Mouse (Mus musculus) small intestine, adult 2 months (tissue): ENCODE measurements around the gene Phactr3. TPM values are rescaled to one million over a fixed set of nuclear protein-coding genes. Genes with fewer than 3 reads are reported as not detected.

ENCODE experiments used
- H3K27ac ChIP-seq: fragments of 200-500 bp; 2 replicates; pipeline ENCODE4 v1.5.1; 2012; ENCODE audit warnings: low read depth, low read length, control low read depth, inconsistent platforms; ENCODE audit not compliant: insufficient read depth
- H3K27me3 ChIP-seq: fragments of 200-500 bp; 2 replicates; pipeline ENCODE4 v1.6.1; 2012; ENCODE audit warnings: mild to moderate bottlenecking, moderate library complexity, low read length, inconsistent platforms; ENCODE audit not compliant: control insufficient read depth, insufficient read depth
- H3K36me3 ChIP-seq: fragments of 200-500 bp; 2 replicates; pipeline ENCODE4 v1.6.1; 2012; ENCODE audit warnings: mild to moderate bottlenecking, low read length, control low read depth, inconsistent platforms; ENCODE audit not compliant: control insufficient read depth, insufficient read depth
- H3K4me1 ChIP-seq: fragments of 200-500 bp; 2 replicates; pipeline ENCODE4 v1.6.1; 2012; ENCODE audit warnings: low read length, inconsistent platforms, mixed read lengths; ENCODE audit not compliant: control insufficient read depth, insufficient read depth, insufficient read length
- H3K4me3 ChIP-seq: fragments of 200-500 bp; 2 replicates; pipeline ENCODE4 v1.5.1; 2012; ENCODE audit warnings: low read depth, mild to moderate bottlenecking, control low read depth, inconsistent platforms, low read length, moderate library complexity
- CTCF ChIP-seq: fragments of 200-500 bp; IDR thresholded peaks from 2 replicates; pipeline ENCODE4 v1.5.1; 2012; ENCODE audit warnings: low read depth, mild to moderate bottlenecking, control low read depth, inconsistent platforms, low read length, moderate library complexity, mixed read lengths; ENCODE audit not compliant: insufficient replicate concordance, insufficient read length; ENCODE audit errors: extremely low read depth
- POLR2A ChIP-seq: fragments of 200-500 bp; IDR thresholded peaks from 2 replicates; pipeline ENCODE4 v1.6.1; 2012; ENCODE audit warnings: low read depth, mild to moderate bottlenecking, control low read depth, inconsistent platforms, low read length, moderate library complexity
- WGBS: fragments of 180-500 bp; shearing (Covaris S2); methylation state at CpG from one replicate; pipeline ENCODE4 v1.1.7; 2018; 5-methylcytosine and 5-hydroxymethylcytosine counted together
- polyA plus RNA-seq: library from polyadenylated mRNA; depleted of rRNA; stranded (reverse); fragments of >200 nt; gene quantifications from 2 replicates; pipeline ENCODE4 v1.2.3, GENCODE M21; 2012

Gene Phactr3
- polyA plus RNA-seq, 1 experiment = 0.10 TPM

- H3K27ac ChIP-seq = no peak overlapping the region
Measured at GRCm38 (mm10) chr2:178214531-178214930, 95.8 kb downstream of the Phactr3 start.

DNA sequence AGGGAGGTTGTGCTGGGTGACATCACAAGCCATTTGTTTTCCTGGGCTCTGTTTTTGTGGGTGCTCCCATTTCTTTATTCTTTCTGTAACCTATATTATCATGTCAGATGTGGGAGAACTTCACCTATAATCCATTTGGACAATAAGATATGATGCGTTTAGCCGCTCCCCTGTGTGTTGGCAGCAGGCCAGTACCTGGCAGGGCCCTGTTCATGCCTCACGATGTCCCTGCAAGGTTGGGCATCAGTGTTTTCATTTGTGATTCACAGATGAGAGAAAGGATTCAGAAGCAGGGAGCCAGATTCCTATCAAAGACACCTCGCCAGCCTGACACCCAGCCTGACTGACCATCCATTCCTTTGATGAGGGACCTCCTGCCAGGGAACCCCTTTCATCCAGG, 99.7 kb downstream of the Phactr3 start:
- 39% methylated on average over 4 of the region's 4 CpGs for WGBS

More at GRCm38 (mm10) chr2:178214531-178214930, 95.8 kb downstream of the Phactr3 start:
- no peak for TF ChIP-seq POLR2A
- no peak for TF ChIP-seq CTCF
- no peaks in the 10 kb centered on the region for H3K27me3 ChIP-seq
- H3K4me3 ChIP-seq = no peak overlapping the region
- no peaks in the 10 kb centered on the region for H3K4me1 ChIP-seq
- WGBS = 78% methylated on average over 1 of the region's 1 CpGs
- no peaks in the 10 kb centered on the region for H3K36me3 ChIP-seq

GRCm38 (mm10) chr2:178219454-178220147, 100.8 kb downstream of the Phactr3 start:
- no peaks in the 10 kb centered on the region for H3K4me1 ChIP-seq
- no peaks in the 10 kb centered on the region for H3K27me3 ChIP-seq
- TF ChIP-seq CTCF (no peak), POLR2A (no peak)
- H3K4me3 ChIP-seq = no peak overlapping the region
- no peak overlapping the region for H3K27ac ChIP-seq
- WGBS = 62% methylated on average over 5 of the region's 5 CpGs
- H3K36me3 ChIP-seq = no peaks in the 10 kb centered on the region

More for the DNA sequence above, 99.7 kb downstream of the Phactr3 start:
- H3K27me3 ChIP-seq = no peaks in the 10 kb centered on the region
- H3K4me1 ChIP-seq = no peaks in the 10 kb centered on the region
- no peak overlapping the region for H3K4me3 ChIP-seq
- H3K27ac ChIP-seq = no peak overlapping the region
- TF ChIP-seq POLR2A (no peak), CTCF (no peak)
- no peaks in the 10 kb centered on the region for H3K36me3 ChIP-seq

DNA sequence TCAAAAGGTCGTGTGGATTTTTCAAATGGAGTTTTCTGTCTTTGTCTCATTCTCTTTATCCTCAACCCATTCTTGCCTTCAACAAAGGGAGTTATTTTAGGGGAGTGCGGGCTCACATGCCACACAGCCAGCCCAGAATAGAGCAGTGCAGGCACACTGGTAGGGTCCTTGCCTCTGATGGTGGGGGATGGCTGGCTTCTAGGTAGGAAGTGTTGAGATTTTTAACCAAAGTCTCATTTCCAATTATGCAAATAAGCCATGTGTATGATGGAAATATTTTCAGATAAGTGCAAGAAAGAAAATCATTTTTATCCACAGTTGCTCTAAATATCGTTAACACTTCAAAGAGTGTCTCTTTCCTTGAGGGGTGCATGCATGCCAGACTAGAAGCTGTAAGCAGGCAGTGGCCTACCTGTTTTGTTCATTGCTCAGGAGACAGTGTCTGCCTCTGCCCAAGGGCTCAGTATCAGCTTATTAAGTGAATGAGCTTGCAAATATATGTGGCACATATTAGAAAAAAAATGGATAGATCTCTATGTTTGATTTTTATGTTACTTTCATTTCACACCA, 101.5 kb downstream of the Phactr3 start:
- Histone ChIP-seq H3K27ac (no peak overlapping the region), H3K4me3 (no peak overlapping the region), H3K36me3 (no peaks in the 10 kb centered on the region), H3K27me3 (no peaks in the 10 kb centered on the region), H3K4me1 (no peaks in the 10 kb centered on the region)
- WGBS = 85% methylated on average over 3 of the region's 3 CpGs
- TF ChIP-seq POLR2A (no peak), CTCF (no peak)

- Histone ChIP-seq H3K36me3 (no peaks in the 10 kb centered on the region), H3K27me3 (no peaks in the 10 kb centered on the region), H3K27ac (no peak overlapping the region), H3K4me1 (no peaks in the 10 kb centered on the region), H3K4me3 (no peak overlapping the region)
- TF ChIP-seq POLR2A (no peak), CTCF (no peak)
- WGBS = 87% methylated on average over 3 of the region's 3 CpGs
Measured at GRCm38 (mm10) chr2:178221003-178221402, 102.2 kb downstream of the Phactr3 start.

DNA sequence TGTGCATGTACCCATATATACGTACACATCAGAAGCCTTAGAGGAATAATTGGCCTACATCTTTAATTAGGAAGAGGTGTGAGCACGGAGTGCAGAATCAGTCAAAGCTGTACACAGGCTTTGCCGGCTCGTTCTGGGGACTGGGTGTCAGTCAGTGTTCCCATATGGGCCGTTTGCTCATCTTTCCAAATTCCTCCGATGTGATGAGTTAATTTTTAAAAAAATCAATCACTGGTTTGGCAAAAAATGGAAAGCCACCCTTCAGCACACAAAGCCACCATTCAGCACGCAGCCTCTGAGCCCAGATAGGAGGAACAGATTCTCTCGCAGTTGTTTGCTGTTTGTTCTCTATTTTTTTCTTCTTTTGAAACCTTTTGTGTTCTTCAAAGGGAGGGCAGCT, 110.5 kb downstream of the Phactr3 start:
- Histone ChIP-seq H3K27ac (no peak overlapping the region), H3K4me3 (no peak overlapping the region), H3K4me1 (no peaks in the 10 kb centered on the region), H3K27me3 (no peaks in the 10 kb centered on the region), H3K36me3 (no peaks in the 10 kb centered on the region)
- WGBS = 68% methylated on average over 8 of the region's 8 CpGs
- TF ChIP-seq POLR2A (no peak), CTCF (no peak)

DNA sequence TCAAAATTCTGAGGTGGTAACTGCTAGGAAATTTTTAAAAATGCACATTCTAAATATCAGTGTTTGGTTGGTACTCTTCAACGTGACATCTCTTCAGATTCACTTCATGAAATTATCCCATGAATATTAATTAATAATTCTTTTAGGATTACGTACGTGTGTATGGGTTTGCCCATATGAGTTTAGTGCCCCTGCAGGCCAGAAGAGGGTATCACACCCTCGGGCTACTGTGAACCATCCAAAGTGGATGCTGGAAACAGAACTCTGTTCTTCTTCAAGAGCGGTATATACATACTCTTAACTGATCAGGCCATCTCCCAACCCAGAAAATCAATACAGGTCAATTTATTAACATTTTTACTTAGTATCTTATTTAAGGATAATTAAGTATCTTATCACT, 114.7 kb downstream of the Phactr3 start:
- H3K4me1 ChIP-seq = no peaks in the 10 kb centered on the region
- H3K27ac ChIP-seq = no peak overlapping the region
- no peaks in the 10 kb centered on the region for H3K27me3 ChIP-seq
- no peaks in the 10 kb centered on the region for H3K36me3 ChIP-seq
- no peak for TF ChIP-seq POLR2A
- TF ChIP-seq CTCF = no peak
- 75% methylated on average over 5 of the region's 5 CpGs for WGBS
- no peak overlapping the region for H3K4me3 ChIP-seq
